Mouse (Mus musculus) T-helper 17 cell (primary cell): ENCODE results near the gene Tnfrsf1b.
"Not testable (repeated sequence)": the region's sequence is repeated elsewhere in the genome, so short reads cannot be mapped to it uniquely, and the experiment has no call there.

ENCODE experiments used
- in situ Hi-C, 2 experiments: fragments of 300-600 bp; cut with MboI, MseI; formaldehyde crosslinking; loops; 1 replicate in 1 of 2; 2 replicates in 1 of 2; pipeline ENCODE4 v1.15.1; 2025; ENCODE audit warnings: high pct_unique_total_duplicates in 2 of 2

Tnfrsf1b gene

DNA sequence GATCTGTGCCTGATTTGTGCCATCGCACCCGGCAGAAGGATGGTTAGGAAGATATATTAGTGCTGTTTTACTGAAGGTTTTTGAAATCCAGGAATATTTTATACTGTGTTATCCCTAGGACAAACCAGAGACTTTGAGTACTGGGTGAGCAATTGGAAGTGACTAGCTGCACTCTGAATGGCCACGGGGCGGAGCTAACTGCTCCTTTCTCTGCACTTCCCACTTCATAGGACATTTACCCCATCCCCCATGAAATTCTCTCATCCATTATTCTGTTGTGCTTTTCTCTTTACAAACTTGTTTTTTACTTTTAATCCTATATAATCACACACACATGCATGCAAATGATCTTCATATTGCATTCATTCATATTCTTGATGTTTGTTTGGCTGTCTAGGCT lies 50.1 kb downstream of the Tnfrsf1b start:
- in situ Hi-C loops: no loop called here

DNA sequence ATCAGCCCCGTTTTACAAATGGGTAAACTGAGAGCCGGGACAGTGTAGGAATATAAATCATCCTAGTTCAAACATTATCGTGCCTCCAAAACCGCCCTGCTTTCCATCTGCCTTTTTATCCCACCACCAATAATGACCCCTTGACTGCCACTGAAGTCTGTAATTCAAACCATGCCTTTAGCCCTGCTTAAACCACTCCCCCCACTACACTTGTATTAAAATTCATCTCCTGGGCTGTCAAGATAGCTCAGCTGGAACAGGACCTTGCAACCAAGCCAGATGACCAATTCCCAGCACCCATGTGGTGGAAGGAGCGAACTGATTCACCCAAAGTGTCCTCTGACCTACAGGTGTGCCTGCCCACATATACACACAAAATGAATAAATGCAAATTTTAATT lies 51.5 kb downstream of the Tnfrsf1b start:
- in situ Hi-C loops: no loop called here

DNA sequence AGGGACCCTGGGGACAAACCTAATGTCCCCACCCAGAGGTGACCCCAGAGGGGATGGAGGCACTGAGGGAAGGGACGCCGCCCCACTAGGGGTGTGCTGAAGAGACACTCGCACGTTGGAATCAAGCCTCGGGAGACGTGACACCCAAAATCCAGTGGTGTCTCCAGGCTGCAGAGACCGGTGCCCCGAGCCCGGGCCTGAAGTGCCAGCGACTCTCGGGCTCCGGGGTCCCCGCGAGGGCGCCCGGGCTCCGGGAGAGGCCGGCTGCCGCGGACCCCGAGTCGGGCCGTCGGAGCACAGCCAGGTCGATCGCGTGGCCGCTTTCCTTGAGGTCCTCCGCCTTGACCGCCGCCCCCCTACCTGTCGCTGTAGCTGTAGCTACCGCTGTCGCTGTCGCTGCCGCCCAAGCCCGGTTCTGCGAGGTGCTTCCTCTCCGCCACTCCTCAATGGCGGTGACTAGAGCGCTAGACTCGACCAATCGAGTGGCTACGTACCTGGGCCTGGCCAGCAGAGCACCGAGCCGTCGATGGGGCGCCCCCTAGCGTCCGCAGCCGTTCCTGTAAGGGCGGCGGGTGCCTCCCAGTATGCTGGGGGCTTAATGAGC lies 52.0 kb downstream of the Tnfrsf1b start, which contains the start of gene Vps13d:
Gene Vps13d, minus strand, starts transcription at position 447 of the 604 bp plus-strand sequence.
- in situ Hi-C loops: no loop called here

DNA sequence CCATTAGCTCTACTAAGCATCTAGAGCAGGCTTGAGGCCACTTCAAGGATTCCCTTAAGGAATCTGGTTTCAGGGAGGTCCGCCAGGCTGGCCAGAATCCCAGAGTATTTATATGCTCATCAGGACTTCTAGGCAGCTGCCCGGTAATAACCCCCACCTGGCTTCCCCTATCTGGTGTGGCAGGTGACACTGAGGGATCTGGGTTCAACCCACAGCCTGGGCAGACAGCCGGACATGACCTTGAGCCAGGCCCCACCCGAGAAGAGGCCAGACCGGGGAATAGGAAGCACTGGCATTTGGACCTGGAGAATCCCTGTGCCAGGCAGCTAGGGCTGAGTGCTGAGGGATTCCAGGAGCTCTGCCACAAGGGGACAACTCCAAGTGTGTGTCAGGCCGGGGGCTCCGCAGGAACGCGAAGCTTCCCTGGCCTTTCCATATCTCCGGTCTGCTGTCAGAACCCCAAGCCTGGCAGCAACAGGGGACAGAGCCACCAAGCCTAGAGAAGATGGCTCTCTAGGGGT lies 52.6 kb downstream of the Tnfrsf1b start:
- in situ Hi-C loops: no loop called here

DNA sequence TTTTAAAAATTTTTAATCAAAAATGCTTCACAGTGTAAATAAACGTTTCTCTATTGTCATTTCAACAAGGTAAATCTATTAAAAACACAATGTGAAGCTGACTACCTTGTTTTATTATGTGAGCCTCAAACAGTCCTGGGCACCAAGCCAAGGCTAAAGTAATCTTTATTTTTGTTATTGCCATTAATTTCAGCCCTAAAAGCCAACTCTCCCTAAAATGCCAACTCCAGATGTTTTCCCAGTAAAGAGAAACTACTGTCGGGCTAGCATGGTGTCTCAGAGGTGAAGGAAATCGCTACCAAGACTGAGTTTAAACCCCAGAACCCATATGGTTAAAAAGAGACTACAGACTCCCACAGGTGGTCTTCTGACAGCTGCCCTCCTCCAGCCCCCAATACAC lies 53.3 kb downstream of the Tnfrsf1b start:
- in situ Hi-C loops: no loop called here

DNA sequence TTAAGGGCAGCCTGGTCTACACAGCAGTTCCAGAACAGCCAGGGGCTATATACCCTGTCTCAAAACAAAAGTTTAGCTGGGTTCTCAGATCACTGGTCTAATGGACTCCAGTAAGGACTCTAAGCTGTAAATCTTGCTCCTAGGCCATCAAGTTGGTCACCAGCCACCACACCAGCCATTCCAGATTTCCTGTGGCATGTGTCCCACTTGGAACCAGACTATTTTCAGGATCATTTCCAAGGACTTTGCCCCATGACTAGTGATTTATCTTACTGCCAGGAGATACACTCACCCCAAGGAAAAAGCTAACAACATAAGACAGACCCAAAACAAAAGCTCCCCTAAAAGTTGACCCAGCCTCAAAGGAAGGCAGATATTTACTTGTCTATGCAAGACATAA lies 54.0 kb downstream of the Tnfrsf1b start:
- in situ Hi-C loops: no loop called here

DNA sequence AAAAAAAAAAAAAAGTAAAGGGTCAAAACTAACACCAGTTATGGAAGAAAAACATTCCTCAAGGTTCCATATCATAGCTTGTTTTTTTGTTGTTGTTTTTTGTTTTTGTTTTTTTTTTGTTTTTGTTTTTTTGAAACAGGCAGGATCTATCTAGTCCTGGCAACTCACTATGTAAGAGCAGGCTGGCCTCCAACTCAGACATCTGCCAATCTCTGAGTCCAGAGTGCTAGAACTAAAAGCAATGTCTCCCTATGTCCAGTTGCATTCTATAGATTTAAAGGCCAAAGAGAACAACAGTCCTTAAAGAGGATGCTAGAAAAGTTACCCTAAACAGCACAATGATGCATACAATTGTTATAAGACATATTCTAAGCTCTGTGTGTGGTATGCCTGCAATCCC lies 58.1 kb downstream of the Tnfrsf1b start:
- in situ Hi-C loops: no loop called here

DNA sequence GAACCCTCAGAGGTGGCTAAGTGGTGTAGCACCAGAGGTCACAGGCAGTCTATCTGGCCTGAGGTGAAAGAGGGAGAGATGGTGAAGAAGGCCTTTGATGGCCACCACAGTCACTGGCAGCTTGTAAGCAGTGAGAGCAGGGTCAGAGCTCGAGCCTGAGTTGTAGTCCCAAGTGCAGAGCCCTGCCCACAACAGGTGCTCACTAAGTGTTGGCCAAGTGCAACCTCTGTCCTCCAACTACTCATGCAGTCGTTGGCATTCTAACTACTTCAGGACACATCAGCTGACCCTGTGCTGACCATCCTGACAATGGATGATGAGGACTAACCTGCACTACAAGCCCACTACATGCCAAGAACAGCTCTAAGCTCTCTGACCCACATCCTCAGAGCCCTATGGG lies 59.1 kb downstream of the Tnfrsf1b start:
- in situ Hi-C loops: no loop called here

DNA sequence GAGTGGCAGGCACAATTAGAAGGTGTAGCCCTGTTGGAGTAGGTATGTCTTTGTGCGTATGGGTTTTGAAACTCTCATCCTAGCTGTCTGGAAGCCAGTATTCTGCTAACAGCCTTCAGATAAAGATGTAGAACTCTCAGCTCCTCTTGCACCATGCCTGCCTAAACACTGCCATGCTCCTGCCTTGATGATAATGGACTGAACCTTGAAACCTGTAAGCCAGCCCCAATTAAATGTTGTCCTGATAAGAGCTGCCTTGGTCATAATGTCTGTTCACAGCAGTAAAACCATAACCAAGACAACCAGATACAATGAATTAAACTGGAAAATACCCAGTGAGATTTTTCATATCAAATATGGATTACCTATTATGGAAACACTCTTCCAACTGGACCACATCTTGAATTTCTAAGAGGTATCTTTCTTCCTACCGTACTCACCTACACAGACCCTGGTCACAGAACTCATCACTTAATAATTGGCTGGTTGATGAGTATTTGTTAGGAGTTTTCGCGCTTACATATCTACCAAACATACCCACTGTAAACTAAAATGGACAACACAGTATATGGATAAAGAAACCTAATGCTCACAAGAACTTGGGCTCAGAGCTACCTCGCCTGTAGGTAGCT lies 67.6 kb downstream of the Tnfrsf1b start:
- in situ Hi-C loops: no loop called here

DNA sequence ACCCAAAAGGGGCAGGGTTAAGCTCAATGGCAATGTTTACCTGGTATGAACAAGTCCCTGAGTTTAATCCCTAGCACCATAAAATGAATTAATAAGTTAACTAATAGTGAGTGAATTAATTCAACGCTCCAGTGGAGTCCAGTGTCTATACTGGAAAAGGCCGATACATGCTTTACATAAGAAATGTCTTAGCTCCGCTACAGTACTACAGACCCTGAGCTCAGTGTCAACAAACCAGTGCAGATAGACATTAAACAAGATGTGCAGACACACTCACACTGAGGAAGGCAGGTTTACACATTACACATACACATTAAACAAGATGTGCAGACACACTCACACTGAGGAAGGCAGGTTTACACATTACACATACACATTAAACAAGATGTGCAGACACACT lies 81.1 kb downstream of the Tnfrsf1b start:
- in situ Hi-C loops: not testable (repeated sequence)

DNA sequence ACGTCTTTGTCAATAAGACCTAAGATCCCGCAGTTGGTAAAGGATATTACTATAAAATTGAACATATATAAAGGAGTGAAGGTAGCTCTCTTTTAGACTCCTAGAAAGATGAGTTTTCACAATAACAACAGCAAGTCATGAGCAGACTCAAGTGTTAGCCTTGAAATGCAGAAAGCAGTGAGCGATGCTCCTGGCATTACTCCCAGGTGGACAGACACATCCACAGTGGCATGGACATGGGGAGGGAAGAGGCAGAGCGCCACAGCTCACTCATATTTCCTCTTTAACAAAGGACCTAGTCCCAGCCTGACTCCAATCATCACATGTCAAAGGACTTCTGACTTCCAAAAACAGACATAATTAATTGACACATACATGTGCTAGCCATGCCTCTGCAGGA lies 82.6 kb downstream of the Tnfrsf1b start:
- in situ Hi-C loops: no loop called here
